Mouse (Mus musculus) midbrain, embryonic 13.5 days (tissue): Measurements from ENCODE around the gene Aspdh. TPM values are rescaled to one million over a fixed set of nuclear protein-coding genes. Genes with fewer than 3 reads are reported as not detected.

Source experiments
- ATAC-seq: fragments of 200-750 bp; cut with Nextera tagmentation; 2 replicates; pipeline ENCODE4 v1.8.0; 2017; ENCODE audit warnings: mild to moderate bottlenecking, moderate TSS enrichment, moderate library complexity
- H3K27ac ChIP-seq: fragments of 300-500 bp; sonication (generic); 2 replicates; pipeline ENCODE4 v1.5.1; 2015; ENCODE audit warnings: inconsistent platforms, mild to moderate bottlenecking, moderate library complexity
- H3K27me3 ChIP-seq: fragments of 300-500 bp; sonication (generic); 2 replicates; pipeline ENCODE4 v1.6.1; 2015; ENCODE audit warnings: mild to moderate bottlenecking, inconsistent platforms
- H3K36me3 ChIP-seq: fragments of 300-500 bp; sonication (generic); 2 replicates; pipeline ENCODE4 v1.6.1; 2015; ENCODE audit warnings: mild to moderate bottlenecking, inconsistent platforms
- H3K4me1 ChIP-seq: fragments of 300-500 bp; sonication (generic); replicated peaks from 2 replicates; pipeline ENCODE4 v1.6.1; 2015; ENCODE audit warnings: inconsistent platforms
- H3K4me2 ChIP-seq: fragments of 300-500 bp; sonication (generic); replicated peaks from 2 replicates; pipeline ENCODE4 v1.6.1; 2015; ENCODE audit warnings: moderate library complexity, mild to moderate bottlenecking, inconsistent platforms
- H3K4me3 ChIP-seq: fragments of 300-500 bp; sonication (generic); replicated peaks from 2 replicates; pipeline ENCODE4 v1.5.1; 2015; ENCODE audit warnings: mild to moderate bottlenecking, inconsistent platforms
- H3K9ac ChIP-seq: fragments of 300-500 bp; sonication (generic); replicated peaks from 2 replicates; pipeline ENCODE4 v1.6.1; 2015; ENCODE audit warnings: mild to moderate bottlenecking, inconsistent platforms
- H3K9me3 ChIP-seq: fragments of 300-500 bp; sonication (generic); 2 replicates; pipeline ENCODE4 v1.6.1; 2016; ENCODE audit warnings: mild to moderate bottlenecking, inconsistent platforms
- WGBS: fragments of 180-500 bp; shearing (Covaris S2); methylation state at CpG from one replicate; pipeline ENCODE4 v1.1.7; 2015; 5-methylcytosine and 5-hydroxymethylcytosine counted together
- polyA plus RNA-seq: library from polyadenylated mRNA; unstranded; fragments of >200 nt; fragmentation: Nextera tagmentation; extraction: Ambion mirVana; gene quantifications from 2 replicates; pipeline ENCODE4 v1.2.1, GENCODE M21; 2015

The Aspdh gene
- polyA plus RNA-seq, 1 experiment from 2014 or later, result 10.8 TPM

DNA sequence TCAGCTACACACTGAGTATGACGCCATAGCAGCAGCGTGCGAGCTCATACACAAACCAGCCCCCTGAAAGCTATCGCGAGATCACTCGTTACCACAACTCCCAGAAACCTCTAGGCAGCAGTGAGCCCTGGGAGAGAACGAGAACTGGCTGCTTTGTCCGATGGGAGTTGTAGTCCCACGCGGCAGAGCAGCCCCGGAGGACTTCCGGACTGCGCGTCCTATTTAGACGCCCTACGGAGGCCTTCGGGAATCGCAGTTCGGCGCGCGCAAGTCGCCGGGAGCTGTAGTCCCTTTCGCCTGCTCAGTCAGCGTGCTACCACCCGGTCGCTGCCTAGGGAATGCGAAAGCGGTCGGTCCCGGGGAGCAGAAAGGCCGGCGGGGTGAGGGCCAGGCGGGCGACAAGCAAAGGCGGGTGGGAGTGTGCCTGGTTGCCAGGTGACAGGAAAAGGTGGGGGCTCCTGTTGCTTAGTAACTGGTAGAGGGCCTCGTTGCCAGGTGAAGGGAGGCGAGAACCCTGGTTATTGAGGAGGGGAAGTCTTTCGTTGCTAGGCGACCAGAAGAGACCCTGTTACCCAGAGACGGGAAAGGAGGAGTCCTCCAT lies 2.7 kb downstream of the Aspdh start, which contains the start of gene Josd2:
TSS of gene Josd2 (plus strand) at position 170 of the 601 bp plus-strand sequence.
- peak; percentile 96 for ATAC-seq
- H3K4me1 ChIP-seq, result peaks cover 78% of the 10 kb centered on the region
- WGBS, result 1% methylated on average over 42 of the region's 42 CpGs

DNA sequence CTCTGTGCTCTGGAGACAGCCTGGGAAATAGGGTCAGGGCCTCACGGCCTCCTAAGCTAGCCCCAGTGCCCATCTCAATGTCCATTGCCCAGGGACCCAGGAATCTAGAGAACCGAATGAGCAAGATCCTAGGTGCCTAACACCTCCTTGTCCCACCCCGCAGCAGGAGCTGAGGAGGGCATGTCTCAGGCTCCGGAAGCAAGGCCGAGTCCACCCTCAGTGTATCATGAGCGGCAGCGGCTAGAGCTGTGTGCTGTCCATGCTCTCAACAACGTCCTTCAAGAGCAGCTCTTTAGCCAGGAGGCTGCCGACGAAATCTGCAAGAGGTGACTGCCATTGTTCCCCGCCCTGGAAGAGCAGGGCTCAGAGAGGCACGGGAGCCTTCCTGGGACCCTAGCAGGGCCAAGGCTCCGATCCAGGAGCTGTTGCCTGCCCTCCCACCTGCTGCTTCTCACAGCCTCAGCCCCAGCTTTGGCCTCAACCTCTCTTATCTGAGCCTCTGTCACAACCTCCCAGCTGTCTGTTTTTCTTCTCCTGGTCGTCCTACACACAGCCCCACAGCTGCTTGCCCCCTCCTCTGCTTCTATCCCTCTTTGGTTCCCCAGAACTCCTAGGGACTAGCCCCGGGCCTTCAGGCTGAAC lies 3.6 kb downstream of the Aspdh start:
- ATAC-seq, result no peak

More for the DNA sequence above, 2.7 kb downstream of the Aspdh start, which contains the start of gene Josd2:
- Histone ChIP-seq H3K4me3 (peak within 1 kb of the TSS; percentile 51), H3K27me3 (no peaks in the 10 kb centered on the region), H3K27ac (peak within 1 kb of the TSS; percentile 92), H3K4me2 (peak within 1 kb of the TSS; percentile 74), H3K9me3 (no peaks in the 10 kb centered on the region), H3K9ac (peak within 1 kb of the TSS; percentile 69), H3K36me3 (peaks cover 14% of the 10 kb centered on the region)

DNA sequence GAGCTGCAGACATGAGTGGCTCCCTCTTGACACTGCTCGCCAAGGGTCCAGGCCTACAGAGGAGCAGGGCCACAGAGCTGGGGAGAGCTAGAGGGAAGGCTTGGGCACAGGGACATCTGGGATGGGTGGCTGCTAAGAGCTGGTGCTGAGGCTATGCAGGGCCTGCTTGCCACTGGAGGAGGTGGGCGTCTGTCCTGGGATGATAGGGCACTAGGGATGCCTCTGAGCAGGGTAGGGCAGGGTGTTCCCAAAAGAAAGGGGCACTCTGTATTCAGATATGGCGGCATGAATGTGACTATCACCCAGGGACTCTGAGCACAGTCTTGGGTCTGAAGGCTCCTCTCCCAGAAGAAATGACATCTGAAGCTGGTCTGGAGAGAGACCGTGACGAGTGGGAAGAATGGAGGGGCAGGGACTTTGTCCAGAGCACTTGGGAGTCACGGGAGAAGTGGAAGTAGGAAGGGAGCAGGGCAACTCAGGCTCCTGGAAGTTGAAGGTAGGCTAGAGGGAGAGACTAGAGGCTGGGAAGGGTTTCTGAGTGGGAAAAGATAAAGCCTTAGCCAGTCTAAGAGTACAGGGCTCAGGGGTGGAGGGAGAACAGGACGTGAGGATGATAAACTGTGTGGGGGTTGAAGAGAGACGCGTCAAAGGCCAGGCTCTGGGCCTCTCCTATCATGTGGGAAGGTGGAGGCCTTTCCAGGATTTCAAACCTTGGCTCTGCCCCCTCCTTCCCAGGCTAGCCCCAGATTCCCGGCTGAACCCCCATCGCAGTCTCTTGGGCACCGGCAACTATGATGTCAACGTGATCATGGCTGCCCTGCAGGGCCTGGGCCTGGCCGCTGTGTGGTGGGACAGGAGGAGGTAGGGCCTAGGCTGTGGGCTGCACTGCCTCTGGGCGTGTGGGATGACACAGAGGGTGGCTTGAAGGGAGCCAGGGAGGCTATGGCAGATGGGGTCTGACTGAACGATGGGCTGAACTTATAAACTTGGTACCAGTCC lies 4.8 kb downstream of the Aspdh start:
- H3K9ac ChIP-seq, result peak overlapping the region; percentile 11; the same call in 1 of the 2 replicates
- H3K9me3 ChIP-seq, result no peaks in the 10 kb centered on the region

More for the DNA sequence above, 3.6 kb downstream of the Aspdh start:
- 58% methylated on average over 15 of the region's 15 CpGs for WGBS
- peak overlapping the region; percentile 92 for H3K27ac ChIP-seq
- peak overlapping the region; percentile 74 for H3K4me2 ChIP-seq
- peaks cover 77% of the 10 kb centered on the region for H3K4me1 ChIP-seq
- peaks cover 6% of the 10 kb centered on the region for H3K36me3 ChIP-seq
- no peaks in the 10 kb centered on the region for H3K27me3 ChIP-seq
- H3K9me3 ChIP-seq, result no peaks in the 10 kb centered on the region
- peak overlapping the region; percentile 51 for H3K4me3 ChIP-seq
- H3K9ac ChIP-seq, result peak overlapping the region; percentile 69

DNA sequence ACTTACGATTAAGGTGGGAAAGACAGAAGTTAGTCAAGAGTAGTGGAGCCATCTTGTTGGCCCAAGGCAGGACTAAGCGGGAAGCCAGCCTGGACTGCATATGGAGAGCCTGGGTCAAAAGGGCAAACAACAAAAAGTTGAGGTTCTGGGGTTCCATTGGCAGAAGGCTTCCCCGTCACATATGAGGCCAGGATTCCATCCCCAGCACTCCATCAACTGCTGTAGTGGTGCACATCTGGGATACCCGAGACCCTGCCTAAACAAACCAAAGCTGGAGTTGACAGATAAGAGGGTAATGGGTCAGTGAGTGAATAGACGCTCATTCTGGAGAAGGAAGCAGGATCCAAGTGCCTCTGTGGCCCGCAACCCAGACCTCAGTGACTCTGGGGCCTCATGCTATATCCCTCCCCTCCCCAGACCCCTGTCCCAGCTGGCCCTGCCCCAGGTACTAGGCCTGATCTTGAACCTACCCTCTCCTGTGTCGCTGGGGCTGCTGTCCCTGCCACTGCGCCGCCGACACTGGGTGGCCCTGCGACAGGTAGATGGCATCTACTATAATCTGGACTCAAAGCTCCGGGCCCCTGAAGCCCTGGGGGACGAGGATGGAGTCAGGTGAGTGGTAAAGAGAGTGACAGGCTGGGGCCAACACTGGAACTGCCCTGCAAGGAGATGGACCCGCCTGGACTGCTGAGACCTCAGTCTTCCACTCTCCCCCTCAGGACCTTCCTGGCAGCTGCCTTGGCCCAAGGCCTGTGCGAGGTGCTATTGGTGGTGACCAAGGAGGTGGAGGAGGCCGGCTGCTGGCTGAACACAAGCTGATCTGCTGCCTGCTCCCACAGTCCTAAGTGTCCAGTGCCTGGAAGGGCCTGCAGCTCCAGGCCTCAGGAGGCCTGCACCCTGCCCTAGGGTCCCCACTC lies 5.8 kb downstream of the Aspdh start:
- WGBS, result 86% methylated on average over 16 of the region's 16 CpGs
- no peak overlapping the region for H3K9ac ChIP-seq
- 0 out of 2 replicates have a peak, but pooled peaks cover 2% of the 10 kb centered on the region for H3K27me3 ChIP-seq
- no peaks in the 10 kb centered on the region for H3K9me3 ChIP-seq
- no peaks in the 10 kb centered on the region for H3K36me3 ChIP-seq
- H3K27ac ChIP-seq, result no peak overlapping the region
- no peak overlapping the region for H3K4me2 ChIP-seq
- H3K4me1 ChIP-seq, result peaks cover 73% of the 10 kb centered on the region
- H3K4me3 ChIP-seq, result no peak overlapping the region
- ATAC-seq, result no peak

More for the DNA sequence above, 4.8 kb downstream of the Aspdh start:
- Histone ChIP-seq H3K36me3 (no peaks in the 10 kb centered on the region), H3K27ac (peak overlapping the region; percentile 92), H3K4me1 (peaks cover 77% of the 10 kb centered on the region), H3K4me2 (peak overlapping the region; percentile 74; the same call in 1 of the 2 replicates), H3K27me3 (no peaks in the 10 kb centered on the region), H3K4me3 (no peak overlapping the region)
- no peak for ATAC-seq
- WGBS, result 90% methylated on average over 16 of the region's 16 CpGs

DNA sequence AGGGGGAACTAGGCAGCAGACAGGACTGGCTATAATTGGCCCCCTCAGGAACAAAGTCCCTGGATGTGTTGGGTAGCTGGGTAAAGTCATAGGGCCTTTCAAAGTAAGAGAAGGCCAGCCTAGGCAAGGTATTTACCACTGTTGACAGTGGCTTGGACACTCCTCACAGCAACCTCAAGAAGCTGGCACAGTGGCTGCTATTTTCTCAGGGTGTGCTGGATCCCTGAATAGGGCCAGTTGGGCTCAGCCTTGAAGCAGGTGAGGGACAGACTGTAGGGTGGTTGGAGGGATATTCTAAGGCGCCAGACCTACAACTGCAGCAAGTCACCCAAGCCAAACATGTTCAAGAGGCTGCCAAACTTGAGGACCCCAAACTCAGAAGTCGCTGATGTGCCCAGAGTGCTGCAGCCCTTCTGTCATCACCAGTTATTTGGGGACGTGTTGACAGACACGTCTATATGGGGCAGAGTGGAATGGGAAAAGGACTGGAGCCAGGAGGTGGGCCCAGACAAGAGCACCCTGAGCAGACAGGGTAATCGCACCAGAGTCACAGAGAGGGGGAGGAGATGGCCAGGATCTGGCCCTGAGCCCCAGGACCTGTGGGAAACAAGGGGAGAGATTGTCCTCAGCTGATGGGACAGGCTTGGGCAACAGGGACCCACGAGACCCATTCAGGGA lies 6.8 kb downstream of the Aspdh start:
- H3K27ac ChIP-seq, result no peak overlapping the region; the same call in 1 of the 2 replicates
- H3K9me3 ChIP-seq, result no peaks in the 10 kb centered on the region
- H3K4me1 ChIP-seq, result peaks cover 64% of the 10 kb centered on the region
- H3K4me2 ChIP-seq, result no peak overlapping the region
- WGBS, result 55% methylated on average over 6 of the region's 6 CpGs
- H3K4me3 ChIP-seq, result no peak overlapping the region
- no peak for ATAC-seq
- H3K36me3 ChIP-seq, result no peaks in the 10 kb centered on the region
- H3K27me3 ChIP-seq, result peaks cover 8% of the 10 kb centered on the region; the same call in 1 of the 2 replicates
- no peak overlapping the region for H3K9ac ChIP-seq

DNA sequence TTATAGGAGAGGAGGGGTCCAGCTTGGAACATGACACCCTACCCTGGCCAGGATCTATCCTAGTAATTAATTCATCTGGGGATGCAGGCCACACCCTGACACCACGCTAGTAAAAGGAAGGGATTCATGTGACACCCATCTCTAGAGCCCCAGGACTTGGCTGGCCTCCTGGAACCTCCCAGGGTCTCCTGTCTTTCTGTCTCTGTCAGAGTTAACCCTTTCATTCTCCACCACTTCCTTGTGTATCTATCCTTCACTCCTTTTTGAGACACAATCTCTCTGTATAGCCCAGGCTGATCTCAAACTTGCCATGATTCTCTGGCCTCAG lies 7.3 kb downstream of the Aspdh start:
- Histone ChIP-seq H3K27ac (no peak overlapping the region; the same call in 1 of the 2 replicates), H3K36me3 (no peaks in the 10 kb centered on the region), H3K4me1 (peaks cover 59% of the 10 kb centered on the region), H3K27me3 (peaks cover 13% of the 10 kb centered on the region), H3K9ac (no peak overlapping the region), H3K4me3 (no peak overlapping the region), H3K9me3 (no peaks in the 10 kb centered on the region), H3K4me2 (no peak overlapping the region)
- 17% methylated on average over 1 of the region's 1 CpGs for WGBS
- no peak for ATAC-seq

DNA sequence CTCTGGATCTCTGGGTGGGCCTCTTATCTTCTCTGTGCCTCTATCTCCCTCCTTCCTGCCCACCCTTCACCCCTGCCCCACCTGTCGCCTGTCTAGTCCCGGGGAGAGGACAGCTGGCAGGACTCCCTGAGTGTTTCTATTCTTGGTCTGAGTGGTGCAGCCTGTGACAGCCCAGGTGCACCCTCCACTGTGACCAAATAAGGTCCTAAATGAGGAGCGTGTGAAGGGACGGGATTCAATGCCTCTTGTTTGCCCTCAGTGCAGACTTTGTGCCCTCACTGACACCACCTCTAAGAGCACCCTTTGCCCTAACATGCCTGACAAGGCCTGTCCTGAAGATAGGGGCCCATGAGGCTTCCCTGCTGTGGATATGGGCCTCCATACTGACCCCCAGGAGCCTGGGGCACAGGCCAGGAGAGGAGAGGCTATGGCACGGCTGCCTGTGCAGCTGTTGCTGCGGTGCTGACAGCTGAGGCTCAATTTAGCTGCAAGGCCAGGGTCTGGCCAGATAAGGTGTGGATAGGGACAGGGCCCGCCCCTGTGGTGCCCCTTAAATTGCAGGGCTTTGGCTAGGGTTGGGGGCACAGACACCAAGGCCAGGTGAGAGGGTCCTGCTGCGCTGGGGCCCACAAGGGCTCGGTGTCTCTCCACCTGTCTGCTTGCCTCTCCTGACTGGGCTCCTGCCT lies 7.9 kb downstream of the Aspdh start:
- Histone ChIP-seq H3K4me2 (no peak overlapping the region), H3K27ac (no peak overlapping the region), H3K4me3 (no peak overlapping the region), H3K27me3 (peaks cover 18% of the 10 kb centered on the region), H3K36me3 (no peaks in the 10 kb centered on the region), H3K9ac (peak overlapping the region; percentile 32; the same call in 1 of the 2 replicates), H3K9me3 (no peaks in the 10 kb centered on the region), H3K4me1 (peaks cover 59% of the 10 kb centered on the region)
- no peak for ATAC-seq
- 66% methylated on average over 9 of the region's 9 CpGs for WGBS

DNA sequence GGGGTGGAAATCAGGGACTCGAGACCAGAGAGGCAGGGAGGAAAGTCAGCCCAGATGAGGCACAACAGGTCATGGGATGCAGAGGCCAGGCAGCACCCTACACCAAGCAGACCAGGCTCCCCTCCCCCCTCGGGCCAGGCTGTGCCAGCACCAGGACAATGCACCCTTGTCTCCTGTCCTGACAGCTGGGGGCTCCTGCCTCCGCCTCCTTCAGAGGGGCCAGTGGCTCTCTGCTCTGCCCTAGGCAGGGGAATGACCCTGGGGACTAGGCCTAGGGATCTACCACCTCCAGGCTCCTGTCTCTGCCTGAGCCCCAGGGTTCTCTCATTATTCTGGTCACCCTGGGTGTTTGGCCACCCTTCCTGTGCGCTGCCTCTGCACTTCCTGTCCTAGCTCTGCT lies 9.2 kb downstream of the Aspdh start:
- H3K4me1 ChIP-seq, result peaks cover 48% of the 10 kb centered on the region
- H3K27ac ChIP-seq, result peak overlapping the region; percentile 76
- ATAC-seq, result peak; percentile 83
- no peak overlapping the region for H3K4me3 ChIP-seq
- no peaks in the 10 kb centered on the region for H3K9me3 ChIP-seq
- peak overlapping the region; percentile 39 for H3K9ac ChIP-seq
- no peaks in the 10 kb centered on the region for H3K36me3 ChIP-seq
- 16% methylated on average over 4 of the region's 4 CpGs for WGBS
- H3K27me3 ChIP-seq, result peaks cover 29% of the 10 kb centered on the region
- H3K4me2 ChIP-seq, result peak overlapping the region; percentile 9; the same call in 1 of the 2 replicates

DNA sequence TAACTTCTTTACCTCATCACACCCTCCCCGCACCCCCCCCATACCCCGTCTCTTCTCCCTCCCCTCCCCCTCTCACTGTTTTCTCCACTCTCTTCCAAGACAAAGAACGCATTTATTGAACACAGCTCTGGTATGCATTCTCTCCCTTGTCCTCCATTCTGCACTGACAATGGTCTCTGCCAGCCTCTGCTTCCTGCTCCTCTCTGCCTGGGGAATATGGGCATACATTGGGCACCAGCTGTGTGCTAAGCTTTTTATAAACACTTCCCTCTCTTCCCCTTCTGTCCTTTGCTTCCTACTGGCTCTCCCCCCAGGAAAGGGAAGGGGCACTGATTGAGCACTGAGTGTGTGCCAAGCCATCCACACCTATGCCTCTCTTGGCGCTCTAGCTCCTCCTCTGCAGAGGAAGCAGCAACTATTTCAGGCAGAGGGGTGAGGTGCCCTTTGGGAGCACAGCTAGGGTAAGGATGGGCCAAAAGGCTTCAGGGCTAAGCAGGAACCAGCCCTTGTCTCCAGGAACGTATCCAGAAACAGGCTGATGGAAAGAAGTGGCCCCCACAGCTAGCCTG lies 9.9 kb downstream of the Aspdh start:
- 48% methylated on average over 5 of the region's 5 CpGs for WGBS
- H3K36me3 ChIP-seq, result no peaks in the 10 kb centered on the region
- H3K9ac ChIP-seq, result no peak overlapping the region
- peak; percentile 36 for ATAC-seq
- H3K9me3 ChIP-seq, result no peaks in the 10 kb centered on the region
- H3K27me3 ChIP-seq, result peaks cover 35% of the 10 kb centered on the region
- H3K4me2 ChIP-seq, result no peak overlapping the region
- peaks cover 41% of the 10 kb centered on the region for H3K4me1 ChIP-seq
- no peak overlapping the region for H3K4me3 ChIP-seq
- peak overlapping the region; percentile 76 for H3K27ac ChIP-seq

DNA sequence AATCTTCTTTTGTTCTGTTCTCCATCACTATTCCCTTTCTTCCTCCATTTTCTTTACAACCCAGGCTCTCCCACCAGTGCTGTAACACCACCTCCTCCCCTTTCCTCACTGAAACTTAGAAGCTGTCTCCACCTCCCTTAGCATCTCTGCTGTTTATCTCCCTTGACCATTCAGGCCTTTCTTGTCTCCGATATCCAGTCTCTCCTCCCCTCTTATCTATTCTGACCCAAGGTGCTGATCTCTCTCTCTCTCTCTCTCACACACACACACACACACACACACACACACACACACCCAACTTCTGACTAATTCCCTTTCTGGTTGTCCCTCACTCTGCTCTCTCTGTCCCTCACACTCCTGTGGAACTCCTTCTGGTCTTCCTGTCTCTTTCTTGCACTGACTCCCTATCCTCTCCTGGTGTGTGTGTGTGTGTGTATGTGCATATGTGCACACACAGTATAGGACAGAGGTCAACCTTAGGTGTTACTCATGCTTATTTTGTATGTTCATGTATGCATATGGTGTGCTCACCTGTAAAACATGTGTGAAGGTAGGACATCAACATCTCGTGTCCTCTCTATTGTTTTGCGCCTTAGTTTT lies 17.7 kb downstream of the Aspdh start:
- Histone ChIP-seq H3K4me1 (0 out of 2 replicates have a peak, but pooled peaks cover 3% of the 10 kb centered on the region), H3K27ac (no peak overlapping the region), H3K4me3 (no peak overlapping the region), H3K36me3 (no peaks in the 10 kb centered on the region), H3K9me3 (no peaks in the 10 kb centered on the region), H3K4me2 (no peak overlapping the region), H3K9ac (no peak overlapping the region), H3K27me3 (peaks cover 39% of the 10 kb centered on the region)
- WGBS, result 83% methylated on average over 3 of the region's 3 CpGs
- no peak for ATAC-seq
